Mouse (Mus musculus): ENCODE results near the gene Map7d3. TPM values are rescaled to one million over a fixed set of nuclear protein-coding genes. Genes with fewer than 3 reads are reported as not detected.

Gene Map7d3
- polyA plus RNA-seq (2012; rRNA removed): 0.10 and 0.15 TPM in 2 replicates

DNA sequence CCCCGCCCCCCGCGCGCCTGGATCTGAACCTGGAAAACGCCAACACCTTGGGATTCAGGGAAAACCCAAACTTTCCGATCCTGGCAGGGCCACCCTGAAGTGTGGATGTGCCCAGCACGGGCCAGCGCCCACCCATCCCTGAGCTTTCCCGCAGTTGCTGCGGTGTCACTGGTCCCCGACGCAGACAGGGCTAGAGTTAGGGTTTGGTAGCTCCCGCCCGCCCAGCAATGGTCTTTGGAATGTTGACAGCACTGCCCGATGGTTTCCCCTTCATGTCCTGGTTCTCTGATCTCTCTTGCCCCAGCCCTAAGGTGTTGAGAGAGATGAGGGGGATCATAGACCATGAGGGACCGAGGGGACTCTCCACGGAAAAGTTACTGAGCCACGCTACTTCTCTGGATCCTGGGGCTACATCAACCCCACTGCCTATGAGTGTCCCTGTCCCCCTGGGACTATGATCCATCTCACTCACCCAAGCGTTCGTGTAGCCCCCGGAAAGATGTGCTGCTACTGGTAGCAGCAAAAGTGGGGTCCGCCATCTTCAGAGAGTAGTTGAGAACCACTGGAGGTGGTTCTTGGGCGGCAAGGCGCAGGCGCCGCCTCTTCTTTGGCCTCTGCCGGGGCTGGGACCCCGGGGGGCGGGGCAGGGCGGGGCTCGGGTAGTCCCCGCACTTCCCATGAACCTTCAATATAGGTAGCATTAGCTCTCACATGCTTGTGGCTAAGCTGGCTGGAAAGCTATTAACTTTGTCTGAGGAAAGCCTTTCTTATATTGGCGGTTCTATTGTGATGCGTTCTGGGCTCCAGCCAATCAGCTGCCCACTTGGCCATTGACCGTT is at the start of gene Map7d3:
Map7d3 (minus strand) TSS at position 562 of the 839 bp plus-strand sequence.

DNA sequence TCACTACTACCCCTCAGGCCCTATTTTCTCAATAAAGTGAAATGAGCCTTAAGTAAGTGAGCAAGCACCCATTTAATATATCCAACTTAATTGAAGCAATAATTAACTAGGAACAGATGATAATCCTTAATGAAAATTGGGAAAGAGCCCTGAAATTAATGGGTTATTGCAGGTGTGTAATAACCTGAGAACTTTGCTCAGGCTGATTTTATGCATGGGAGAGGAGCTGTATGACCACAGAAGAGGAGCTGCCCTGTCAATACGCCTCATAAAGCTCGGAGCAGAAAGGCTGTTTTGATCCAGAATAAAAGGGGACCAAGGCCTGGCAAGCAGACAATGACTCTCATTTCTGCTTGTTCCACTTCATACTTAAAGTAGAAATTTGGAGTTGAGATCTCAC is 47.7 kb upstream of the Map7d3 start, which contains the start of gene Adgrg4:
Adgrg4 (plus strand) TSS at position 301 of the 400 bp plus-strand sequence.

Other genes with a start within 250 kb of the Map7d3 start
- gene Mmgt1, start 224.3 kb downstream of the Map7d3 start, polyA plus RNA-seq (2012; rRNA removed): 4.8 and 6.0 TPM in 2 replicates
- gene Slc9a6, start 212.6 kb downstream of the Map7d3 start, polyA plus RNA-seq (2012; rRNA removed): 3.2 and 4.1 TPM in 2 replicates
- gene Fhl1, start 90.5 kb downstream of the Map7d3 start, polyA plus RNA-seq (2012; rRNA removed): 9.2 and 10.3 TPM in 2 replicates
- not detected in 2 replicates for gene Adgrg4, start 47.8 kb upstream of the Map7d3 start, polyA plus RNA-seq (2012; rRNA removed)
- not detected in 2 replicates for gene Brs3, start 220.7 kb upstream of the Map7d3 start, polyA plus RNA-seq (2012; rRNA removed)
- 12.8 and 13.8 TPM in 2 replicates for gene Htatsf1, start 231.3 kb upstream of the Map7d3 start, polyA plus RNA-seq (2012; rRNA removed)

Measured in liver, embryonic 14 days (tissue).